In the genomic region with DNA sequence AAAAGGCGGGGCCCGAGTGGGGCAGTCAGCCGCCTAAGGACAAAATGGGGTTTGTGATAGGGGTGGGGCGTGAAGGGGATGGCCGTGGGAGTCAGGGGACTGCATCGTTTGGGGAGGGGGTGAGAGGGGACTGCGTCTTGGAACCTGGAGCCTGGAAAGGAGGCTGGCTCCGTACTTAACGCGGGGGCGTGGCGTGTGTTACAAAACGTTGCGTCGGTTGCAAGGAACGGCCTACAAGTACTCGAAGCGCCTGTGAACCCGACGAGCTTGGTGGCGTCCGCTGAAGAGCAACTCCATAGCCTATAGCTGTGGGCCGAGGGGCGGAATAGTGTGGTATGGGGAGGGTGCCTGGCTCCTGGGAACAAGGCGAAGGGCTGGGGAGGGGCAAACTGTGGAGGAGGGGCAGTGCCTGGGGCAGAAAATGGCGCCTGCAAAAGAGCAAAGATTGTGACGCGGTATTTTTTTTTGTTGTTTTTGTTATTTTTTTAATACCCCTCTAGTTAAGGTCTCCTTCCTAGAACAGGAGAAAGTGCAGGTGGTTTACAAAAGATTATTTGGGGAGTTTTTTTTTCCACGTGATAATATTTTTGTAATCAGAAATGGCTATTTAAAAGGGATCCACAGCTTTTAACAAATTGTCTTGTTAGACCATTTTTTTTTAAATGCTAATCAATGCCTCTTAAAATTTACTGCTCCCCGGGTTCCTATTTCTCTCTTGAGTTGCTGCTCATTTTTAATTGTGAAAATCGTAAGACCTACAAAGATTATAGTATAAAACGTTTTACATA, we compare ENCODE assay signal across 8 mouse cellular contexts. TPM values are rescaled to one million over a fixed set of nuclear protein-coding genes. Genes with fewer than 3 reads are reported as not detected.
DNase-seq lines count a peak whose midpoint lies in the region; ATAC-seq and TF ChIP-seq lines count a peak whose summit lies in the region.

No protein-coding gene starts in this region.

- no peaks in the 10 kb centered on the region for H3K4me1 ChIP-seq in intestine, embryonic 16.5 days (ENCODE audit: control insufficient read depth, insufficient read depth, low read length)
- no peaks in the 10 kb centered on the region for H3K4me1 ChIP-seq in midbrain, embryonic 10.5 days
- no peaks in the 10 kb centered on the region for H3K4me1 ChIP-seq in small intestine, adult 2 months (ENCODE audit: control insufficient read depth, insufficient read depth, insufficient read length, low read length)

- TF ChIP-seq CTCF in small intestine, adult 2 months (IDR thresholded peaks at IDR 0.05; ENCODE audit: extremely low read depth, insufficient read length, insufficient replicate concordance, low read depth, low read length), result no peak

- peak overlapping the region; percentile 61 for H3K4me3 ChIP-seq in intestine, embryonic 16.5 days (ENCODE audit: low read length)
- peak overlapping the region; percentile 67 for H3K4me3 ChIP-seq in midbrain, embryonic 10.5 days
- peak overlapping the region; percentile 67 for H3K4me3 ChIP-seq in small intestine, adult 2 months (ENCODE audit: low read depth, low read length)

- peak; percentile 99 for ATAC-seq in intestine, embryonic 16.5 days

- H3K27me3 ChIP-seq in intestine, embryonic 16.5 days (replicated peaks; ENCODE audit: control insufficient read depth, insufficient read depth, low read length), result no peaks in the 10 kb centered on the region
- no peaks in the 10 kb centered on the region for H3K27me3 ChIP-seq in midbrain, embryonic 10.5 days (ENCODE audit: low read depth, poor library complexity, severe bottlenecking)
- H3K27me3 ChIP-seq in small intestine, adult 2 months (ENCODE audit: control insufficient read depth, insufficient read depth, low read length), result no peaks in the 10 kb centered on the region

- H3K4me2 ChIP-seq in intestine, embryonic 16.5 days (ENCODE audit: low read depth, low read length), result peak overlapping the region; percentile 42

- peak overlapping the region; percentile 90 for H3K27ac ChIP-seq in intestine, embryonic 16.5 days (ENCODE audit: low read length)
- peak overlapping the region; percentile 90 for H3K27ac ChIP-seq in midbrain, embryonic 10.5 days (replicated peaks)
- peak overlapping the region; percentile 68 for H3K27ac ChIP-seq in small intestine, adult 2 months (ENCODE audit: insufficient read depth, low read depth, low read length)

- intact Hi-C loops in left cerebral cortex, postnatal 36 days (cut with DNase I), result no loop called here

- H3K9me3 ChIP-seq in intestine, embryonic 16.5 days (ENCODE audit: control insufficient read depth, low read length), result no peaks in the 10 kb centered on the region
- H3K9me3 ChIP-seq in midbrain, embryonic 10.5 days (replicated peaks), result no peaks in the 10 kb centered on the region

- no peaks in the 10 kb centered on the region for H3K36me3 ChIP-seq in intestine, embryonic 16.5 days (ENCODE audit: control insufficient read depth, insufficient read depth, low read length)
- peaks cover 11% of the 10 kb centered on the region for H3K36me3 ChIP-seq in midbrain, embryonic 10.5 days
- peaks cover 2% of the 10 kb centered on the region; the same call in 1 of the 2 replicates for H3K36me3 ChIP-seq in small intestine, adult 2 months (ENCODE audit: control insufficient read depth, insufficient read depth, low read length)

- WGBS in intestine, embryonic 16.5 days, result 18% methylated on average over 32 of the region's 32 CpGs
- 12% methylated on average over 32 of the region's 32 CpGs for WGBS in midbrain, embryonic 10.5 days
- WGBS in small intestine, adult 2 months, result 15% methylated on average over 32 of the region's 32 CpGs

- TF ChIP-seq POLR2A in small intestine, adult 2 months (IDR thresholded peaks at IDR 0.05; ENCODE audit: low read depth, low read length), result peak; percentile 41; the same call in 1 of the 2 replicates

- peak; percentile 80 for DNase-seq in ovary, adult 18-20 months (ENCODE audit: low spot score)
- DNase-seq in ovary, postnatal 10 days (ENCODE audit: low spot score), result no peak
- DNase-seq in embryo, embryonic 9.5 days (ENCODE audit: extremely low spot score), result peak; percentile 81
- peak; percentile 44 to 74 for DNase-seq in gastrocnemius, postnatal 4 days (ENCODE audit: low spot score in 2 of 2)
- DNase-seq in left cerebral cortex, postnatal 36 days (ENCODE audit: low spot score in 2 of 2), result peak; percentile 76 to 78
- peak; percentile 81 for DNase-seq in midbrain, embryonic 10.5 days (ENCODE audit: low spot score)

- H3K9ac ChIP-seq in intestine, embryonic 16.5 days (ENCODE audit: low read depth, low read length), result peak overlapping the region; percentile 74

RNA-seq across cellular contexts. Expression of a gene that starts 0.8 kb away (rescaled TPM):
- 10 to 100 TPM; 19.6 to 23.3 TPM for total RNA-seq in gastrocnemius, postnatal 4 days (2021)
- polyA plus RNA-seq in intestine, embryonic 16.5 days (2015; fragmentation: Nextera tagmentation; extraction: Ambion mirVana), result 25.6 and 27.6 TPM in 2 replicates
- total RNA-seq in left cerebral cortex, postnatal 36 days (2021), result 100 to 1,000 TPM; 100 to 114 TPM
- polyA plus RNA-seq in midbrain, embryonic 10.5 days (2016; fragmentation: Nextera tagmentation; extraction: Ambion mirVana), result 66.8 and 80.9 TPM in 2 replicates
- polyA plus RNA-seq in small intestine, adult 2 months (2012; rRNA removed), result 1.6 and 3.3 TPM in 2 replicates

RNA-seq across cellular contexts. Expression of a gene that starts 16.7 kb away (rescaled TPM):
- total RNA-seq in gastrocnemius, postnatal 4 days (2021), result 100 to 1,000 TPM; 144 to 145 TPM
- 83.0 and 89.0 TPM in 2 replicates for polyA plus RNA-seq in intestine, embryonic 16.5 days (2015; fragmentation: Nextera tagmentation; extraction: Ambion mirVana)
- total RNA-seq in left cerebral cortex, postnatal 36 days (2021), result 100 to 1,000 TPM; 265 to 299 TPM
- polyA plus RNA-seq in midbrain, embryonic 10.5 days (2016; fragmentation: Nextera tagmentation; extraction: Ambion mirVana), result 117 and 129 TPM in 2 replicates
- polyA plus RNA-seq in small intestine, adult 2 months (2012; rRNA removed), result 81.2 and 137 TPM in 2 replicates

RNA-seq across cellular contexts. Expression of a gene that starts 46.4 kb away (rescaled TPM):
- total RNA-seq in gastrocnemius, postnatal 4 days (2021), result 100 to 1,000 TPM; 200 to 208 TPM
- polyA plus RNA-seq in intestine, embryonic 16.5 days (2015; fragmentation: Nextera tagmentation; extraction: Ambion mirVana), result 185 and 187 TPM in 2 replicates
- 100 to 1,000 TPM; 334 to 347 TPM for total RNA-seq in left cerebral cortex, postnatal 36 days (2021)
- 261 and 308 TPM in 2 replicates for polyA plus RNA-seq in midbrain, embryonic 10.5 days (2016; fragmentation: Nextera tagmentation; extraction: Ambion mirVana)
- polyA plus RNA-seq in small intestine, adult 2 months (2012; rRNA removed), result 132 and 255 TPM in 2 replicates
